Mouse (Mus musculus) left cerebral cortex, postnatal 36 days (tissue): ENCODE data around the gene Lrrc4b. TPM values are rescaled to one million over a fixed set of nuclear protein-coding genes. Genes with fewer than 3 reads are reported as not detected.

Source experiments
- DNase-seq, 2 experiments: peaks; one replicate each; pipeline ENCODE4 v3.0.0; 2021 to 2022; ENCODE audit warnings: low spot score in 2 of 2, mixed read lengths in 1 of 2
- intact Hi-C: fragments of 180-260 bp; cut with DNase I; formaldehyde crosslinking; loops from one replicate; pipeline ENCODE4 v1.15.1; 2025
- total RNA-seq, 2 experiments: library from RNA; stranded (reverse); gene quantifications; 2 replicates each; pipeline ENCODE4 v1.2.3; 2021

Gene Lrrc4b
- 100 to 1,000 TPM; 282 to 313 TPM for total RNA-seq

DNA sequence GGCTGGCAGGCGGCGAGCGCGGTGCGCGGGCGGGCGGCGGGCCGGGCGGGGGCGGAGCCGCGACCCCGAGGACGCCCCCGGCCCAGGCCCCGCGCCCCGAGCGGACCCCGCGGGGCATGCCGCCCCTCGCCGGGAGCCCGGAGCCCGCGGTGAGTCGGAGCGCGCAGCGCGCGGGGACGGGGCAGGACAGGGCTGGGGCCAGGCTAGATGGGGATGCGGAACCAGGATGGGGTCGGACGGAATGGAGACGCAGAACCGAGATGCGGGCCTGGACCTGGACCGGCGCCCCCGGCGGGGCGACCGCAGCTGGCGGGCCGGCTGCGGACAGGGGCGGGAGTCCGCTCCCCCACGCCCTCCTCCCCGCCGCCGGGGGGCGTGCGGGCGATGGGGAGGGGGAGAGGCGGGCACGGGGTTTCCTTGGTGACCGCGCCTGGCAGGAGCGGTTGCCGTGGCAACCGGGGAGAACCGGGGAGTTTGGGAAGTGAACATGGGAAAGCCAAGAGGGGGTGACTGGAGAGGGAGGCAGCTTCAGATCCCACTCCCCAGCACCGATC lies at the start of gene Lrrc4b:
Lrrc4b (plus strand) TSS at position 51 of the 554 bp plus-strand sequence.
- intact Hi-C loops: loop anchor here (1.0 kb wide), 1 partner anchor 23 kb away; no protein-coding TSS in a partner anchor
- DNase-seq: peak; percentile 78 to 87

DNA sequence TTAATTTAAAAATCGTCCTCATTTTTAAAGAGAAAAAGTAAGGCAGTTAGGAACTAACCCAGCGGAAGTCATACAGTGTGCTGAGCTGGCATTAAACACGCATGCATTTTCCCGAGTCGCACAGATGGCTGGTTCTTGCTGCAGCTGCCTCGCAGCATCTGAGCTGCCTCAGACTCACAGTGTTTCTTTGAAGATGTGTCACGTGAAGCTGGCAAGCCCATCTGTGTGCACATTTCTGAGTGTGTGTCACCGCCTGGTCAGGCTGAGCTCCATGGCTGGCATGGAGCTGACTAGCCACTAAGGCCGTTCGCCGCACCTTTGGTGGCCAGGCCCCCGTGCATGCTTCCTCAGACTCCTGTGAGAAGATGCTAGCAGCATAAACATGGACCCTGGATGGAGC lies 46.3 kb upstream of the Lrrc4b start:
- intact Hi-C loops: loop anchor here (5.0 kb wide), 1 partner anchor 60 kb away; no protein-coding TSS in a partner anchor
- peak; percentile 84 for DNase-seq

DNA sequence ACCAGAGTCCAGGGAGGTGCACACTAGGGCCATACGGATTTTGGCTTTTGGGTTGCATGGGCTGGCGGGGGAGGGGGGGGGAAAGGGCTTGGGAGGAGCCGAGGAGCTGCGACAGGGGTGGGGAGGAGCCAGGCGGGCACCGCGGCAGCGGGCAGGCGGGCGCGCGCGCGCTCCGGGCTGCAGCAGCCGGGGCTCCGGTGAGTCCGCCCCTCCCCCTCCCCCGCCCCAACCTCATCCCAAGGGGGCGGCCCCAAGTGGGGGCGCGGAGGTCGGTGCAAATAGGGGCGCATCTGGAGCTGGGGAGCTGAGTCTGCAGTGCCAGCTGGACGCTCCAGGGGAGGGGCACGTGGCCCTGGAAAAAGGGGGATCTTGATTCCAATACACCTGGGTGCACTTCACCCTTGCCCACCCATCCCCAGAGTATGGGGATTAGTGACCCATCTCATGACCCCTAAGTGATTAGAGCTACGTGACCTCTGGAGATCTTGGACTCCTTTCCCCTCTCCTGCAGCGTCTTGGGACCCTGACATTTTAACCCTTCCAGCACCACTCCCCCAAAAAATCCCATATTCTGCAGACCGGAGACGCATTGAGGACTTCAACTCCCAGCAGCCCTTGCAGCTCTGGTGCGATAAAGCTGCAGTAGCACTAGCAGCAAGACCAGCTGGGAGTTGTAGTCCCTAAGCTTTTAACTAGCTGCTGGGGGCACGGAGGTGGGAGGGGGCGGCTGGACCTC lies 44.7 kb upstream of the Lrrc4b start, which contains the start of gene Syt3:
Syt3 (plus strand) TSS at position 123 of the 736 bp plus-strand sequence.
- intact Hi-C loops: loop anchor here (5.0 kb wide), 1 partner anchor 58 kb away; no protein-coding TSS in a partner anchor
- peak; percentile 73 to 79 for DNase-seq

DNA sequence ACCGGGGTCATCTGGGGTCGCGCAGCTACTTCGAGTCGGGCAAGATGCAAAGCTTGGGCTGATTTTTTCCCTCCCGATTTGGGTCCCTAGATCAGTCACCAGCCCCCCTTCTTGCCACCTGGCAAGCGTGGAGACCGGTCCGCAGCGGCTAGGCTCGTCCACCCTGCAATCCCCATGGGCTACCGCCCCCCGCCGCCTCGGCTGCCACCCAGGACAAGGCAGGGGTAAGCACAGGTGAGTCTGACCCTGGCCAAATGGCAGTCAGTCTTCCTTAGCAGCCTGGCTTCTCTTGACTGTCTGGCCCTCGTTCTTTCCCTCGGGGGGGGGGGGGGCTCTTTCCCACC lies 44.1 kb upstream of the Lrrc4b start:
- no peak for DNase-seq
- intact Hi-C loops: loop anchor here (5.0 kb wide), 1 partner anchor 58 kb away; no protein-coding TSS in a partner anchor

DNA sequence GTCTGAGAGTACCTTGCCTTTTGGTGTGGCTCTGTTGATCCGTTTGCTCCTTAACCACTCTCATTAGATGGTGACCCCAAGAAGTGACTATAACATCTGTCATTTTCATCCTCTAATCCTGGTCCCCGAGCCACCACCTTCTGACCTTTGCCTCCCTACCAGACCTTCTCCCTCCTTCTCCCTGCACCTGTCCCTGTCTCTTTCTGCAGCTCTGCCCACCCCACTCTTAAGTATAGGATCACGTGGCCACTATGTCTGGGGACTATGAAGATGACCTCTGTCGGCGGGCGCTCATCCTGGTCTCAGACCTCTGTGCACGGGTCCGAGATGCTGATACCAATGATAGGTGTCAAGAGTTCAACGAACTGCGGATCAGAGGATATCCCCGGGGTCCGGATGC lies 43.1 kb upstream of the Lrrc4b start, which contains the start of gene 1700008O03Rik:
1700008O03Rik (minus strand) TSS at position 101 of the 400 bp plus-strand sequence.
- intact Hi-C loops: no loop called here
- no peak for DNase-seq

DNA sequence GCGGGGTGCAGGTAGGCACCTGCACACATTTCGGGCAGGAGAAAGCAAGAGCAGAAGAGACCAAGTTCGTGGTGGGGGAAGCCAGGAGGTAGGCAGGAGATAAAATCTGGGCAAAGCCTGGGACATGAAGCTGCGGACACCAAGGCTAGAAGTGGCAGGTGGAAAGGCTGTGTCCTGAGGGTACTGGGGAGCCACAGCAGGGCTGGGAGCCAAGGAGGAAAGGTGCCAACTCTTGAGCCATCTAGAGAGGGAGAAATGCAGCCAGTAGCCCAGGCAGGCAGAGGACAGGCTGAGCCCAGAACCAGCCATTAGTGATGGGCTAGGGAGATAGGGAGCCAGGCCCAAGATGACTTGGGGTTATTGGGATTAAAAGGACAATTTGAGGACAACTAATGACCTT lies 37.0 kb upstream of the Lrrc4b start:
- no peak for DNase-seq
- intact Hi-C loops: no loop called here

DNA sequence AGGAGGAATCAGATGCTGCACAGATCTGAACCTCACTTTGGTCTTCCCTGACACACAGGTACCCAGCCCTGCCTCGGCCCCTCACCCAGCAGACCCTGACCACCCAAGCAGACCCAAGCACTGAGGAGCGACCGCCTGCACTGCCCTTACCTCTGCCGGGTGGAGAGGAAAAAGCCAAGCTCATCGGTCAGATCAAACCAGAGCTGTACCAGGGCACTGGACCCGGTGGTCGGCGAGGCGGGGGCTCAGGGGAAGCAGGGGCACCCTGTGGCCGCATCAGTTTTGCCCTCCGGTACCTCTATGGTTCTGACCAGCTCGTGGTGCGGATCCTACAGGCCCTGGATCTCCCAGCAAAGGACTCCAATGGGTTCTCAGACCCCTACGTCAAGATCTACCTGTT lies 36.5 kb upstream of the Lrrc4b start:
- DNase-seq: no peak
- intact Hi-C loops: no loop called here

DNA sequence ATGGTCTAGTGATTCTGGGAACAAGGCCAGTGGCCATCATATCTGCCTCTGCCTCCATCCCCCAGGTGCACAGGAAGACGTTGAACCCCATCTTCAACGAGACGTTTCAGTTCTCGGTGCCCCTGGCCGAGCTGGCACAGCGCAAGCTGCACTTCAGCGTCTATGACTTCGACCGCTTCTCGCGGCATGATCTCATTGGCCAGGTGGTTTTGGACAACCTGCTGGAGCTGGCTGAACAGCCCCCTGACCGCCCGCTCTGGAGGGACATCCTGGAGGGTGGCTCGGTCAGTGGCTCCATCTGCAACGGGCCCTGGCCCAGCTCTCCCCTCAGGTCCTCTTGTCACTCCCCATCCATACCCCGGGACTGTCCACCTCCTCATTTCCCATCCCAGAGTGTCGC lies 35.5 kb upstream of the Lrrc4b start:
- intact Hi-C loops: no loop called here
- DNase-seq: no peak

DNA sequence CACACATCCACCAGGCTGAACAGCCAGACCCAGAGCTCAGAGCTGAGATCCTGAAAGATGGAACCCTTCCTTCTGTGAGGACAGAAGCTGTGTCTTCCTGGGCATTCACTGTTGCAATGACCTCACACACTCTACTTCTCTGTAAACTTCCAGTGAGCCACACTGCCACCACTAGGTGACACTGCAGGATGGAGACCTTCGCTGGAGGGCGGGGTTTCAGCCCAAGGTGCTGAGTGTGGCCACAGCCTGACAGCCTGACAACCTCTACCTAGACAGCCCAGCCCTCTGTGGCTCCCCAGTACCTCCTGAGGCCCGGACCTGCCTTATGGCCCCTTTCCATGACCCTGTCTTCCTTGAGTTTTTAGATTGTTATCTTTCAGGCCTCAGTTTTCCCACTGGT lies 30.2 kb upstream of the Lrrc4b start:
- intact Hi-C loops: loop anchor here (5.0 kb wide), 1 partner anchor 89 kb away; no protein-coding TSS in a partner anchor
- peak in 1 of 2 experiments; percentile 41 for DNase-seq

DNA sequence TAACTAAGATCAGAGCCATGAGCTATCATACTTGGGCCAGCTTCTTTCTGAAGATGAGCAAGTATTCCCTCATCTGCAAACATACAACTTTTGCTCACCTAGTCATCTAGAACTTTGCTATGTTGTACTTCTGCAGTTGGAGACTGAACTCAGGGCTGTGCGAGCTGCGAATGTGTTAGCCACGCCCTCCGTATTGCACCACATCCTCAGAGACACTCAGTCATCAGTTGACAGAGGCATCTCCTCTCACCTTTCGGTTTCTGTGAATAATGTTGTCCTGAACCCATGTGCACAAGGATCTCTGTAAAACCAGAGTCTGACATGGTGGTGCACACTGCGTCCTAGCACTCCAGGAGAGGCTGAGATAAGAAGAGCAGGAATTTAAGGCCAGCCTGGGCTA lies 27.1 kb upstream of the Lrrc4b start:
- intact Hi-C loops: no loop called here
- DNase-seq: no peak

DNA sequence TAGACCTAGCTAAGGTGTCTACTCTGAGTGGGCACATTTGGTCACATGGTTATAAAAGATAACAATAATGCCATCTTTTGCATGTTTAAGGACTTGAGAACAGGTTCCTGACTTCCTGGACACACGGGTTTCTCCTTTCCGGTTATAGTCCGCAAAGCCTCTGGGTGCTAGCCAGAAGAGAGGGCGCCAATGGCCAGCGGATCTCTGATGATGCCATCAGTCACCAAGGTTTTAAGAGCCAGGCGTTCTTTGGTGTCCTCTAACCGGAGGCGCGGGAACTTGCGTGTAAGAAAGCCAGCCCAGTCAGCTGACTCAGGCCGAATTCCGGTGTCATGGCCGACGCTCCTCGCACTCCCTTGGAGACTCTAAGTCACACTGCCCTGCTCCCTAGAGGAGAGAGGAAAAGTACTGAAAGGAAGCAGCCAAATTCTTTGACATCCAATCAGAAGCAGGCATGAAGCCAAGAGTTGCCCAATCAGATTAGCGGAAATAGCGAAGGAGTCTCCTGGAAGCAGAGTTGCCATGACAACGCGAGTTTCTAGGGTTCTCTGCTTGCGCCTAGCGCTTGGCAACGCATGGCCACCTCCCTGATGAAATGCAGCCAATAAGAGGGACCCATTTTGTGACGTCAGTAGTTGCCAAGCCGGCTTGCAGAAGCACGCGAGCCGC lies 23.3 kb upstream of the Lrrc4b start:
- intact Hi-C loops: loop anchor here (1.0 to 5.0 kb wide), 2 partner anchors 23 to 37 kb away; no protein-coding TSS in a partner anchor
- peak; percentile 92 to 94 for DNase-seq

DNA sequence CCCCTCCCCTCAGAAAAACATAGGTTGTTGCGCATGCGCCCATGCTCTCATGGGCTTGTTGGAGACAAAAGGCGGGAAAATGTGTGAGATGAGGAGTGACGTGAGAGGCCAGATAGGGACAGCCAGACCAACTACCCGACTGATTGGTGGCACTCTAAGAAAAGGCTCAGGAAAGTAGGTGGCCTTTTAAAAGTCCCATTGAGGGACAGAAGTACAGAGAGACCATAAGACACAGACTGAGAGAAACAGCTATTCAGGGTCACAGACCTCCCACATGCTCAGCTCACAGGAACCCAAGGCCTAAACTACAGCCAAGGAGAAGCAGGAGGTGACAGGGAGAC lies 22.8 kb upstream of the Lrrc4b start:
- intact Hi-C loops: loop anchor here (1.0 to 5.0 kb wide), 2 partner anchors 22 to 36 kb away; no protein-coding TSS in a partner anchor

DNA sequence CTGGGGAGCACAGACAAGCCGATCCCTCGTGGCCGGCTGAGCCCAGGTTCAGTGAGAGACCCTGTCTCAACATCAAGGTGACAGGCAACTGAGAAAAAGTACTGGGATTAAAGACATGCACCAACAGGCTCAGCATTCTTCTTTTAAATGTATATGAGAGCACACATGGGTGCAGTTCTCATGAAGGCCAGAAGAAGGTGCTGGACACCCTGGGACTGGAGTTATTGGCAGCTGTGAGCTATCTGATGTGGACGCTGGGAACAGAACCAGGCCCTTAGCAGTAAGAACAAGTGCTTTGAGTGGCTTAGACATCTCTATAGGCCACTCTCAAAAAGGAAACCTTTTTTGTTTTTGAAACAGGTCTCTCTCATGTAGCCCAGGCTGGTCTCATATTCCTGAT lies 17.7 kb upstream of the Lrrc4b start:
- intact Hi-C loops: no loop called here

More for the DNA sequence above, 22.8 kb upstream of the Lrrc4b start:
- no peak for DNase-seq

DNA sequence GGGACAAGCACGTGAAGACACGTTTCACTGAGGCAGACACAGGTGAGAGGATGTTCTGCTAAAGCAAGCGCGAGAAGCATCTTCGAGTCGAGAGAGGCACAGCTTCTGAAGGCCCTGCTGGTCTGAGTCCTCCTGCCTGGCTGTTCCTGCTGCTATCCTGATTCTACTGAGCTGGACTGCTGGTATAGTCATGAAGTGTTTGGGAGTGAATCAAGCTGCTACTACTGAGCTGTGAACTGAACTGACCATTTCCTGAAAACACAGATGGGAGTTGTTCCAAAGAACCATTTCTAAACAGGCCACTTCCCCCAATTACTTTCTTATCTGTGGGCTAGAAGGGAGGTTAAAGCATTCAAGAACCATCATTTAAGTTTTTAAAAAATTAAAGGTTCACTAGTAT lies 15.5 kb upstream of the Lrrc4b start:
- intact Hi-C loops: no loop called here
- no peak for DNase-seq

More for the DNA sequence above, 17.7 kb upstream of the Lrrc4b start:
- DNase-seq: no peak

DNA sequence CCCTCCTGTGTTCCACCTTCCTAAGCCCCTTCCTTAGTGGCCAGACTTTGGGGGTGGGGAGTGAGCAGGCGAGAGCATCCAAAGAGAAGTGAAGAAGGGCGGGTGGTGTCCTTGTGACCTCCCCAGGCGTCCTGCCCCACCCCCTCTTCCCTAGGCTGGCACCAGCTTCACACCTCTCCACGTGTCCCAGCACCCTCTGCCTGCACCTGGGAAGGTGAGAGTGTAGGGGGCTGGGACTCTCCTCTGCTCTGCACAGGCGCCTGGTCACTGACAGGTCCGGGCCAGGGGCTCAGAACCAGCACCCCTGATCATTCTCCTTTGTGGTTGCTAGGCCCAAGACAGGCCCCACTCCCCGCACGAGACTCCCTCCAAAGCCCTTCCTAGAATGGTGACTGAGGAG lies 1.2 kb upstream of the Lrrc4b start:
- intact Hi-C loops: loop anchor here (1.0 kb wide), 1 partner anchor 21 kb away; no protein-coding TSS in a partner anchor
- DNase-seq: peak in 1 of 2 experiments; percentile 29

DNA sequence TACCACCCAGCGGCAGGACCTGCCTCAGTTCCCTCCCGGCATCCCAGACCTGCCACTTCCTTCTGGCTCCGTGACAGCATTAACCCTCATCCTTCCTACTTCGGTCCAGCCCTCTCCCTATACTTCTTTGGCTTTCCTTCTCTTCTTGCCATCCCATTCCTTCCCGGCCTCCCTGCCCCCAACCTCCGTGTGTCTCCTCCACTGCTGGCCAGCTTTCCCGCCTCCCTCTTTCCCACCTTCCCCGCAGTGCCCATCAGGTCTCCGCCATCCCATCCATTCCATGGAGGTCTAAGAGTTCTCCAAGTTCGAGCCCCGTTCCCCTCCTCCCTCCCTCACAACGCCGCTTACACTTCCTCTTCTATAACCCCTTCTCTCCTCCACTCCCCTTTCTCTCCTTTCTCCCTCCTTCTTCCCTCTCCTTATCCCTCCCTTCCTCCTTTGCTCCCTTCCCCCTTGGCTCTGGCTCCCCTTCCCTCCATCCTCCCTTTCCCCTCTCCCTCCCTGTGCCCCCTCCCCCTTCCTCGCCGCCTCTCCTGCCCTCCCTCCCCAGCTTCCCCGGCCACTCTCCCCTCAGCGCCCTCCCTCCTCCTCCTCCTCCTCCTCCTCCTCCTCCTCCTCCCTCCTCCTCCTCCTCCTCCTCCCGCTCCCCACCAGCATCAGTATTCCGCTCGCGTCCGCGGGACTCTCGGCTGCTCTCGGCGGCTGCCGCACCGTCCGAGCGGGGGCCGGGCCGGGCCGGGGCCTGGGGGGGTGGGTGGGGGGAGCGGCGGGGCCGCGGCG lies 457 bp upstream of the Lrrc4b start:
- DNase-seq: peak; percentile 47 to 52
- intact Hi-C loops: loop anchor here (1.0 kb wide), 1 partner anchor 22 kb away; no protein-coding TSS in a partner anchor

DNA sequence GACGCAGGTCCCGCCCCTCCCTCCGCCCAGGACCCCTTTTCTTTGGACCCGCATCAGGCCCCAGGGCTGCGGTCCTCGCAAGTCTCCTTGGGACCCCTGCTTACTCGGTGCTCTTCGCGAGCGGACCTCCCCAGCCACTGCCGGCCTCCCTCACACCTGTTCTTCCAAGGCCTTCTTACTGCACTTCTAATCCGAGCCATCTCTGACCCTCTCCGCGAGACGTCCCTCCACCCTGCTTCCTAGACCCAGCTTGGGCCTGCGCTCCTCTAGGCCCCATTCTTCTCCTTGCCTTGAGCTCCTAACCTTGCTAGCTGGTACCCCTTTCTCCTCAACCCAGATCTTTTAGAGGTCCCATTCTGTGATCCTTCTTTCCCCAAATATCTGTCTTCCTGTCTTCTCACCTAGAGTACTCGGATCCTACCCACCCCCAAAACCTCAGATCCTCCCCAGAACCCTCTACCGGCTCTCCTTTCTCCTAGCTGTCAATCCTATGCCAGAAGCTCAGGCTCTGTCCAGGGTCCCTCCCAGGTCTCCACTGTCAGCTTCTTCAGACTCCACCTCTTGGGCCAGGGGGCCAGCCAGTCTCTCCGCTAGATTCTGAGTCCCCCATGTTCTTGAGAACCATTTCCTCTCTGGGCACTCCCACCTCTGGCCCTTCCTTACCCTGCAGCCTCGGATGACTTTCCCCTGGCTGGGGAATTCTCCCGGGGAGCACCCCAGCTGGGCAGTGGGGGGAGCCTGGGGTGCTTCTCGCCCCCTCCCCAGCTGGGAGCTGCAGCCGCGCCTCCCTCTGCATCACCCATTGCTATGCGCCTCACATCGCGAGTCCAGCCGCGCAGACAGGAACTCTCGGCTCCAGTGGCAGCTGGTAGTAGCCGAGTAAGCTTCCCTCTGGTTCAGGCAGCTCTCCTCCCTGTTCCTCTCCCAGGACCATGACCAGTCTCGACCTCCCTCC lies 993 bp downstream of the Lrrc4b start:
- peak; percentile 59 to 71 for DNase-seq
- intact Hi-C loops: loop anchor here (1.0 kb wide), 1 partner anchor 12 kb away; no protein-coding TSS in a partner anchor

DNA sequence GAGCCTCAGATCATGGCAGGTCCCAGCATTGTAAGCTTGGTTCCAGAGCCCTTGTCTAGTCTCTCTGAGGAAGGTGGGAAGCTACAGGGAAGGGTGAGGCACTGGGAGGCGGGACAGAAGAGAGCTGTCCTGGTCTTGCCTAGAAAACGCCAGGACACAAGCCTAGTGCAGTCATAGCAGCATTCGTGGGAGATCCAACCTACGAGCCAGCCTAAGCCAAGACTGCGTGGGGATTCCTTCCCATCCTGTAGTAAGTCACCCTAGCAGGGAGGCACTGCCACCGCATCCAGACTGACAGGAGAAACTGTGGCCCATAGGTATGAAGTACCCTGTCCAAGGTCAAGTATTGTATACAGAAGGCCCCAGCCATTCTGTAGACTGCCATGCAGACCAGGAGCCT lies 3.7 kb downstream of the Lrrc4b start:
- intact Hi-C loops: no loop called here
- no peak for DNase-seq
